Mouse (Mus musculus): ENCODE data around the gene Acot1. TPM values are rescaled to one million over a fixed set of nuclear protein-coding genes. Genes with fewer than 3 reads are reported as not detected.
A peak's percentile ranks its signal among the peaks of the same experiment; 100 is the strongest.
"Not testable (repeated sequence)": the region's sequence is repeated elsewhere in the genome, so short reads cannot be mapped to it uniquely, and the experiment has no call there.

Gene Acot1
- polyA plus RNA-seq, 1 experiment from 2014 or later: 35.0 TPM

GRCm38 (mm10) chr12:83997221-83997620 lies 12.1 kb upstream of the Acot1 start:
- DNase-seq (ENCODE audit: low read depth, low spot score): no peak
- in situ Hi-C loops (cut with MboI; ENCODE audit: low pct_unique_long_range_greater_than_20kb): no loop called here
- no peak for ATAC-seq
- POLR2A ChIA-PET: interaction anchor here (0.6 kb wide), 1 partner anchor 29 kb away, joined by 3 read pairs; no protein-coding TSS in a partner anchor
- H3K27me3 ChIP-seq: no peaks in the 10 kb centered on the region
- CTCF ChIA-PET: no interaction called here
- no peak for TF ChIP-seq CTCF (IDR thresholded peaks at IDR 0.05)

GRCm38 (mm10) chr12:83998341-83999107 lies 10.8 kb upstream of the Acot1 start:
- no peak for TF ChIP-seq CTCF (IDR thresholded peaks at IDR 0.05)
- DNase-seq (ENCODE audit: low read depth, low spot score) (no peak), ATAC-seq (no peak)
- ChIA-PET CTCF (interaction anchor here (2.0 kb wide), 1 partner anchor 11 kb away, joined by 10 read pairs; the partner anchor contains the start of gene Acot2), POLR2A (no interaction called here)
- in situ Hi-C loops (cut with MboI; ENCODE audit: low pct_unique_long_range_greater_than_20kb): no loop called here
- no peaks in the 10 kb centered on the region for H3K27me3 ChIP-seq

GRCm38 (mm10) chr12:83999237-83999636 lies 10.1 kb upstream of the Acot1 start:
- ATAC-seq; POLR2A ChIA-PET; H3K27me3 ChIP-seq; in situ Hi-C loops (cut with MboI; ENCODE audit: low pct_unique_long_range_greater_than_20kb); DNase-seq (ENCODE audit: low read depth, low spot score): not testable (repeated sequence)
- CTCF ChIA-PET: interaction anchor here (1.2 to 2.0 kb wide), 2 partner anchors 11 to 25 kb away, joined by 3 to 10 read pairs; partner anchors contain the start of gene Acot2

GRCm38 (mm10) chr12:84000418-84000817 lies 8.9 kb upstream of the Acot1 start:
- ATAC-seq: no peak

GRCm38 (mm10) chr12:84003866-84004265 lies 5.4 kb upstream of the Acot1 start:
- POLR2A ChIA-PET: no interaction called here
- in situ Hi-C loops (cut with MboI; ENCODE audit: low pct_unique_long_range_greater_than_20kb): no loop called here
- ATAC-seq (no peak), DNase-seq (ENCODE audit: low read depth, low spot score) (no peak)
- TF ChIP-seq CTCF (IDR thresholded peaks at IDR 0.05): no peak
- H3K27me3 ChIP-seq: no peaks in the 10 kb centered on the region
- CTCF ChIA-PET: no interaction called here

More at GRCm38 (mm10) chr12:84000418-84000817, 8.9 kb upstream of the Acot1 start:
- no peak for TF ChIP-seq CTCF (IDR thresholded peaks at IDR 0.05)
- in situ Hi-C loops (cut with MboI; ENCODE audit: low pct_unique_long_range_greater_than_20kb): no loop called here
- CTCF ChIA-PET: interaction anchor here (0.8 to 2.0 kb wide), 4 partner anchors 13 to 62 kb away, joined by 3 to 10 read pairs (median 4); partner anchors contain the start of gene Acot2
- POLR2A ChIA-PET: no interaction called here
- no peaks in the 10 kb centered on the region for H3K27me3 ChIP-seq
- no peak for DNase-seq (ENCODE audit: low read depth, low spot score)

GRCm38 (mm10) chr12:84008251-84008650 lies 1.0 kb upstream of the Acot1 start:
- in situ Hi-C loops (cut with MboI; ENCODE audit: low pct_unique_long_range_greater_than_20kb): no loop called here
- no peak for DNase-seq (ENCODE audit: low read depth, low spot score)
- TF ChIP-seq CTCF (IDR thresholded peaks at IDR 0.05): no peak
- ChIA-PET CTCF (no interaction called here), POLR2A (no interaction called here)
- no peaks in the 10 kb centered on the region for H3K27me3 ChIP-seq
- ATAC-seq: no peak

GRCm38 (mm10) chr12:84008729-84009128 lies 561 bp upstream of the Acot1 start:
- TF ChIP-seq CTCF (IDR thresholded peaks at IDR 0.05): no peak
- H3K27me3 ChIP-seq: no peaks in the 10 kb centered on the region
- ChIA-PET CTCF (no interaction called here), POLR2A (no interaction called here)
- ATAC-seq (no peak), DNase-seq (ENCODE audit: low read depth, low spot score) (no peak)
- in situ Hi-C loops (cut with MboI; ENCODE audit: low pct_unique_long_range_greater_than_20kb): no loop called here

- H3K27me3 ChIP-seq: no peaks in the 10 kb centered on the region
- no peak for DNase-seq (ENCODE audit: low read depth, low spot score)
- ChIA-PET CTCF (interaction anchor here (0.6 to 1.9 kb wide), 2 partner anchors 23 to 29 kb away, joined by 4 to 6 read pairs; partner anchors contain the start of gene Acot2), POLR2A (no interaction called here)
- in situ Hi-C loops (cut with MboI; ENCODE audit: low pct_unique_long_range_greater_than_20kb): no loop called here
- no peak for ATAC-seq
- no peak for TF ChIP-seq CTCF (IDR thresholded peaks at IDR 0.05)
These were observed 911 bp downstream of the Acot1 start for GRCm38 (mm10) chr12:84010201-84010600.

- no peak for DNase-seq (ENCODE audit: low read depth, low spot score)
- no peaks in the 10 kb centered on the region for H3K27me3 ChIP-seq
- ATAC-seq: peak; percentile 65
- TF ChIP-seq CTCF (IDR thresholded peaks at IDR 0.05): no peak
- CTCF ChIA-PET: interaction anchor here (1.0 to 1.9 kb wide), 2 partner anchors 20 to 24 kb away, joined by 4 to 6 read pairs; partner anchors contain the start of gene Acot2
- POLR2A ChIA-PET: interaction anchor here (0.5 to 1.2 kb wide), 2 partner anchors 23 to 298 kb away, joined by 3 read pairs; no protein-coding TSS in a partner anchor
- in situ Hi-C loops (cut with MboI; ENCODE audit: low pct_unique_long_range_greater_than_20kb): no loop called here
These were observed 2.2 kb downstream of the Acot1 start for GRCm38 (mm10) chr12:84011251-84012040.

- ATAC-seq (no peak), DNase-seq (ENCODE audit: low read depth, low spot score) (no peak)
- ChIA-PET POLR2A (no interaction called here), CTCF (no interaction called here)
- no peaks in the 10 kb centered on the region for H3K27me3 ChIP-seq
- in situ Hi-C loops (cut with MboI; ENCODE audit: low pct_unique_long_range_greater_than_20kb): no loop called here
- no peak for TF ChIP-seq CTCF (IDR thresholded peaks at IDR 0.05)
These were observed 3.8 kb downstream of the Acot1 start for GRCm38 (mm10) chr12:84013130-84013529.

GRCm38 (mm10) chr12:84013701-84014100 lies 4.4 kb downstream of the Acot1 start:
- ATAC-seq (no peak), DNase-seq (ENCODE audit: low read depth, low spot score) (no peak)
- ChIA-PET CTCF (no interaction called here), POLR2A (no interaction called here)
- in situ Hi-C loops (cut with MboI; ENCODE audit: low pct_unique_long_range_greater_than_20kb): no loop called here
- H3K27me3 ChIP-seq: no peaks in the 10 kb centered on the region
- TF ChIP-seq CTCF (IDR thresholded peaks at IDR 0.05): no peak

- CTCF ChIA-PET; ATAC-seq; POLR2A ChIA-PET; H3K27me3 ChIP-seq; DNase-seq (ENCODE audit: low read depth, low spot score); in situ Hi-C loops (cut with MboI; ENCODE audit: low pct_unique_long_range_greater_than_20kb): not testable (repeated sequence)
These were observed 11.2 kb downstream of the Acot1 start for GRCm38 (mm10) chr12:84020528-84020927.

GRCm38 (mm10) chr12:84022266-84022665 lies 13.0 kb downstream of the Acot1 start:
- POLR2A ChIA-PET; H3K27me3 ChIP-seq; in situ Hi-C loops (cut with MboI; ENCODE audit: low pct_unique_long_range_greater_than_20kb); CTCF ChIA-PET; DNase-seq (ENCODE audit: low read depth, low spot score); ATAC-seq: not testable (repeated sequence)
